Mouse (Mus musculus) embryonic fibroblast, embryonic 13.5 days (primary cell): ENCODE results near the gene Dnal4.

Experiments
- CTCF ChIP-seq: IDR thresholded peaks from 2 replicates; pipeline ENCODE4 v1.5.1; 2011; ENCODE audit warnings: mild to moderate bottlenecking, control low read depth, low read length, moderate library complexity, borderline replicate concordance; ENCODE audit not compliant: insufficient read depth
- POLR2A ChIP-seq: IDR thresholded peaks from 2 replicates; pipeline ENCODE4 v1.6.1; 2011; ENCODE audit warnings: low read depth, mild to moderate bottlenecking, control low read depth, low read length, moderate library complexity

DNA sequence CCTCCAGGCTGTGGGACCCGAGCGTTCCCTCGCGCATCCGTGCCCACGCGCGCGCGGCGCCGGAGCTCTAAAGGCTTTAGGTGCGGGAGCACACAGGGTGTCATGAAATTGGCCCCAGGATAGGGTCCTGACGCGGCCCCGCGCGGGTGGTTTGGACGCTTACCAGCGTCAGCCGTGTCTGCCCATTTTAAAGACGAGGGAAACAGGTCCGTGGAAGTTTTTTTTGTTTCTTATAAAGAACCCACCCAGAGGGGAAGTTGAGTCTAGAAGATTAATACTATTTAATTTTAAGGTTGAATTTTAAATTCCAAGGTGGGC is 35.0 kb downstream of the Dnal4 start:
- TF ChIP-seq POLR2A (no peak), CTCF (no peak)
